Mouse (Mus musculus) retina, postnatal 1 day (tissue): ENCODE results near the gene Vps52.

Source experiments
- DNase-seq: peaks from one replicate; pipeline ENCODE4 v3.0.0-alpha.2; 2012

Gene Vps52

DNA sequence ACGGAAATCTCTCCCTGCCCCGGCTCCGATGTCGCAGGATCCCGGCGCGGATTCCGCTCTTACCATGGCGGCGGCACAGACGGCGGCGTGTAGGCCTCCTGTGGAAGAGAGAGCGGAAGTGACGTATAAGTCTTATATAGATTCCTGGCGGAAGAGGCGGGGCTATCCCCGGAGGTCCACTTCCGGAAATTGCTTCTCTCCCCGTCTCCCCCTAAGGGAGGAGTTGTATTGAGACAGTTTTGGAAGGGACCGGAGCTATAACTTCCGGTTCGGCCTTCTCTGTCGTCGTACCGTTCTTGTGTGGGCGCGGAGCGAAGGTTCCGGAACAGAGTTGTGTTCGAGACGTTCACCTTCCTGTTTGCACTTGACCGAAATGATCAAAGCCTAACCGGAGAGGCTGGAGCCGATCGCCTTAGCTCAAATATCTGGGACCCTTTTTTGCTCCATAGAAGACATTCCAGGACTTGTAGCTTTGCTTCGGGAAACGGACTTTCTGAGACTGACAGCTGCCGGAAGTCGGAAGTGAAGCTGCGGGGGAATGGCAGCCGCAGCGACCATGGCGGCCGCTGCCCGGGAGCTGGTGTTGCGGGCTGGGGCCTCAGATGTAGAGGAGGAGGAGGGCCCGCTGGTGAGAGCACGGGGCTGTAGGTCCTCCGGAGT is at the start of gene Vps52, which contains the start of gene Rps18:
Vps52 (plus strand) TSS at position 258 of the 660 bp plus-strand sequence.
Rps18 (minus strand) TSS at position 447 of the 660 bp plus-strand sequence.
- DNase-seq = peak; percentile 99

DNA sequence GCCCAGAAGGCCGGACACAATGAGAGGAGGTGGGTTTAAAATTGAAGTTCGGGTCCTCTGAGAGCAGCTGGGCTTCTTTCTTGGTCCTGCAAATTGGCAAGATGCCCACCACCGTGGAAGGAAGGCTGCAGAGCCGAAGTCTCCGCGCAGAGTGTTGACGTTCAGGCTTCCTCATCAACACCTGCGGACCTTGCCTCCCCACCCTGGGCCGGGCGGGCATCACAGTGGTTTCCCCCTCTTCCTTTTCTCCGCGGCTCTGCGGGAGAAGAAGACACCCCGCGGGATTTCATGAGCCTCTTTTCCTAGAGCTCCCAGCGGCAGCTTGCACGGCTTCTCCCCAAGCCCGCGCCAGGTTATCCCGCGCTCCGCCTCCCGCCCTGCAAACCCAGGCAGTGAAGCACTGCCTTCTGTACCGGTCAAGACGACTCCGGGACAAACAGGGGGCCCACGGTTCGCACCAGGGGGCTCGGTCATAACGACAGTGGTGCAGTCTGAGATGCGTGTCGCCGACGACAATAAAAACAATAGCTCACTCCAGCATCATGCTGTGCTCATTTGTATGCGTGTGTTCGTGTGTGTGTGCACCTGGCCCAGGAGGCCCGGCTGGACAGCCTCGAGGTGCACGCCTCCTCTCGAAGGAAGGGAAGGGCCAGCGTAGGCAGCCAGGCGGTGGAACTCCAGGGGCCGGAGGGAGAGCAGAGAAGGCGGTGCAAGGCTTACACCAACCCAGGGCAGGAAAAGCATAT is 47.1 kb upstream of the Vps52 start:
- DNase-seq = peak; percentile 53

DNA sequence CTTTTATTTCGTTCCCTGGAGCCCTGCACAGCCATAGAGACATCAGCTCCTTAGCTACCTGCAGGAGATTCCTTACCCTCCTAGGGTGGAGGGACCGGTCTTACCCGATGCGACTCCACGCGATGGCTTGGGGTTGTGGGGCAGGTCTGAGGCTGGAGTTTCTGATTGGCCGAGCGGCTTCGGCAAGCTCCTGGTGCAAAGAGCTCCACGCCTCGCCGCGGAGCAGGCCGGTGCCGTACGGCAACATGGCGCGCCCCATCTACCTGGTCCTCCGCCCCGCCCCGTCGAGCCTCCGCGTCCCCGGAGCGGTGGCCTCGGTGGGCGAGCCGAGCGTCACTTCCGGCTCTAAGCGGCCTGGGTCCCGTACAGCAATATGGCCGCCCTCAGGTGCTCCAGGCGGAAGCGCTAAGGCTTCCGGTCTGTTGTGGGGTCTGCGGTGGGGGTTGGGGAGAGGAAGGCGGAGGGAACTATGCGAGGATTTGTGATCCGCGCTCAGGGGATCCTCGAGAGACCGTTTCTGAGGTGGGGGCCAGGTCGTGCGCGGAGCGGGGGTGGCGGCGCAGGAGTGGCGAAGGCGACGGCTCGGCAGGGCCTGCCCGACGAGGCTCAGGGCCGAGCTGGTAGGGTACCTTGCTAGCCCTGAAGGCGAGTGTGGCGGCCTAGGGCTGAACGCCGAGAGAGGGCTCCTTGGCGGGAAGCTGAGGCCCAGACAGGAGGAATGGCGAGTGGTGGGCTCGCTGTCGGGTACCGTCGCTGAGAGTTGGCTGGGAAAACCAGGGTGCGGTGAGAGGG is 46.3 kb upstream of the Vps52 start, which contains the start of gene Daxx:
Daxx (plus strand) TSS at position 338 of the 792 bp plus-strand sequence.
- DNase-seq = peak; percentile 99

DNA sequence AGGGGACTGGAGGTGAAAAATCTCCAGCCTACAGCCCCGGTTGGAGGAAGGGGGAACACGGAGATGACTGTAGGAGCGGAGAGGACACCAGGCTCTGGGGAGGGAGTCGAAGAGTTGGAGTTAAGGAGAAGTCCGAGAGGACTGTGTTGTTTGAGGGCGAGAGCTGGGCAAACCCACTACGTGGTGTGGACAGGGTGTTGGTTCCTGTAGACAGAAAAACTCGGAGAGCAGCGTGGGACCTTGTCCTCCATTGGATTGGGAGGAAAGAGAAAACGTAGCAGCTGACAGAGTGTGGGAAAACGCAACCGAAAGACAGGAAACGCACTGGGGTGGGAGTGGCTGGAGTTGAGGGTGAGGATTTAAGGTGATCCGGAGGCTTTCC is 45.8 kb upstream of the Vps52 start:
- DNase-seq = no peak

DNA sequence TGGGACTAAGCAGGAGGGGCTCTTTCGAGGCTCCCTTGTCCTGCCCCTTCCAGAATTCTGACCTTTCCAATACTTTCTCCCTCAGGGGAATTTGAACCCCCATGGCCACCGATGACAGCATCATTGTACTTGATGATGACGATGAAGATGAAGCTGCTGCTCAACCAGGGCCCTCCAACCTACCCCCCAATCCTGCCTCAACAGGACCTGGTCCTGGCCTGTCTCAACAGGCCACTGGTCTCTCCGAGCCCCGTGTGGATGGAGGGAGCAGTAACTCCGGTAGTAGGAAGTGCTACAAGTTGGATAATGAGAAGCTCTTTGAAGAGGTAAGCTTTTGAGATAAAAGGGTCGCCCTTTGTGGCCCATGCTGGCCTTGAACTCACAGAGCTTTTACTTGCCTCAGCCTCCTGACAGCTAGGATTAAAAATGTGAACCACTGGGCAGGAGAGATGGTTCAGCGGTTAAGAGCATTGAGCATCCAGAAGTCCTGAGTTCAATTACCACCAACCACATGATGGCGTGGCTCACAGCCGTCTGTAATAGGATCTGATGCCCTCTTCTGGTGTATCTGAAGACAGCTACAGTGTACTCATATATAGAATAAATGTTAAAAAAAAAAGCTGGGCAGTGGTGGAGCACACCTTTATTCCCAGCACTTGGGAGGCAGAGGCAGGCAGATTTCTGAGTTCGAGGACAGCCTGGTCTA is 45.1 kb upstream of the Vps52 start:
- DNase-seq = no peak

DNA sequence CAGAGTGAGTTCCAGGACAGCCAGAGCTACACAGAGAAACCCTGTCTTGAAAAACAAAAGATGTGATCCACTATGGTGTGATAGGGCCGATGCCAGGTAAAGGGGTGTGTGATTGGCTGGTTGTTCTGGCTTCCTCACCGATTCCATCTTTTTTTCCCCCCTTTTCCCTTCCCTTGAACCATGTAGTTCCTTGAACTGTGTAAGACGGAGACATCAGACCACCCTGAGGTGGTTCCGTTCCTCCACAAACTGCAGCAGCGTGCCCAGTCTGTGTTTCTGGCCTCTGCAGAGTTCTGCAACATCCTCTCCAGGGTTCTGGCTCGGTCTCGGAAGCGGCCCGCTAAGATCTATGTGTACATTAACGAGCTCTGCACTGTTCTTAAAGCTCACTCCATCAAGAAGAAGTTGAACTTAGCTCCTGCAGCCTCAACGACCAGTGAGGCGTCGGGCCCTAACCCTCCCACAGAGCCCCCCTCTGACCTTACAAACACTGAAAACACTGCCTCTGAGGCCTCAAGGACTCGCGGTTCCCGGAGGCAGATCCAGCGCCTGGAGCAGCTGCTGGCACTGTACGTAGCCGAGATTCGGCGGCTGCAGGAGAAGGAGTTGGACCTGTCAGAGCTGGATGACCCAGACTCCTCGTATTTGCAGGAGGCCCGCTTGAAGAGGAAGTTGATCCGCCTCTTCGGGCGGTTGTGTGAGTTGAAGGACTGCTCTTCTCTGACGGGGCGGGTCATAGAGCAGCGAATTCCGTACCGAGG is 44.4 kb upstream of the Vps52 start:
- DNase-seq = no peak

DNA sequence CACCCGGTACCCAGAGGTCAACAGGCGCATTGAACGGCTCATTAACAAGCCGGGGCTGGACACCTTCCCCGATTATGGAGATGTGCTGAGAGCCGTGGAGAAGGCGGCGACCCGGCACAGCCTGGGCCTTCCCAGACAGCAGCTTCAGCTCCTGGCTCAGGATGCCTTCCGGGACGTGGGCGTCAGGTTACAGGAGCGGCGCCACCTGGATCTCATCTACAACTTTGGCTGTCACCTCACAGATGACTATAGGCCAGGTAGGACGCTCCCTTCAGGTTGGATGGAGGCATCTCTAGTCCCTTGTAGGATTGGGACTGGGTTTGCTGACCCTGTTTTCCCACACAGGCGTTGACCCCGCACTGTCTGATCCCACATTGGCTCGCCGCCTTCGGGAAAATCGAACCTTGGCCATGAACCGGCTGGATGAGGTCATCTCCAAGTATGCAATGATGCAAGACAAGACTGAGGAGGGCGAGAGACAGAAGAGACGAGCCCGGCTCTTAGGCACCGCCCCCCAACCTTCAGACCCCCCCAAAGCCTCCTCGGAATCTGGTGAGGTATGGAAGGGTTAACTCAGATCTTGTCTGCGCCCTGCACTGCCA is 43.7 kb upstream of the Vps52 start:
- DNase-seq = no peak

DNA sequence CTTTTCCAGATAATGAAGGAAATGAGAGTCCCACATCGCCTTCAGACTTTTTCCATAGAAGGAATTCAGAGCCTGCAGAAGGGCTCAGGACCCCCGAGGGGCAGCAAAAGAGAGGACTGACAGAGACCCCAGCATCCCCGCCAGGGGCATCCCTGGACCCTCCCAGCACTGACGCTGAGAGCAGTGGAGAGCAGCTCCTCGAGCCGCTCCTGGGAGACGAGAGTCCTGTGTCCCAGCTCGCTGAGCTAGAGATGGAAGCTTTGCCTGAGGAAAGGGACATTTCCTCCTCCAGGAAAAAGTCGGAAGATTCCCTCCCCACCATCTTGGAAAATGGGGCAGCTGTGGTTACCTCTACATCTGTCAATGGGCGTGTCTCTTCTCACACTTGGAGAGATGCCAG is 42.3 kb upstream of the Vps52 start:
- no peak for DNase-seq

DNA sequence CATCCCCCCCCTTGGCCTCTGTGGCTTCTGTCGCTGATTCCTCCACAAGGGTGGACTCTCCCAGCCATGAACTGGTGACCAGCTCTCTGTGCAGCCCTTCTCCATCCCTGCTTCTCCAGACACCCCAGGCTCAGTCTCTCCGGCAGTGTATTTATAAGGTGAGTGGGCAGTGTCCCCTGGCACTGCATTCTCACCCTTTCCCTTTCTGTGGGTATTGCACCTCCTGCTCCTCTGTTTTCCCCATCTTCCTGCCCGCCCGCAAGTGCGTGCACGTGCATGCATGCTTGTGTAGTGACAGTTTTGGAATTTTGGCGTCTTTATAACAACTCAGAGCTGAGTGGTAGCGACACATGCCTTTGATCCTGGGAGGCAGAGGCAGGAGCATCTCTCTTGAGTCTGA is 41.7 kb upstream of the Vps52 start:
- DNase-seq = no peak

DNA sequence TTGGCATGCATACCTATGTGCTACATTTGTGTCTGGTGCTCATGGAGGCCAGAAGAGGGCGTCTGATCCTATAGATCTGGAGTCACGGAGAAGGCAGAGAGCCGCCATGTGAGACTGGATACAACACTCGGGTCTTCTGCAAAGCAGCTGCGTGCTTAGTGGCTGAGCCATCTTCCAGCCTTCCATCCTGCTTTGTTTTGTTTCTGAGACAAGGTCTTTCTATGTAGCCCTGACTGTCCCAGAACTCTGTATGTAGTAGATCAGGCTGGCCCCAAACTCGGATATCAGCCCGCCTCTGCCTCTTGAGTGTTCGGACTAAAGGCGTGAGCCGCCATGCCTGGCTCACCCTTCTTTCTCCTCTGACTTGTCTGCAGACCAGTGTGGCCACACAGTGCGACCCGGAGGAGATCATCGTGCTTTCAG is 40.6 kb upstream of the Vps52 start:
- DNase-seq = peak; percentile 36

DNA sequence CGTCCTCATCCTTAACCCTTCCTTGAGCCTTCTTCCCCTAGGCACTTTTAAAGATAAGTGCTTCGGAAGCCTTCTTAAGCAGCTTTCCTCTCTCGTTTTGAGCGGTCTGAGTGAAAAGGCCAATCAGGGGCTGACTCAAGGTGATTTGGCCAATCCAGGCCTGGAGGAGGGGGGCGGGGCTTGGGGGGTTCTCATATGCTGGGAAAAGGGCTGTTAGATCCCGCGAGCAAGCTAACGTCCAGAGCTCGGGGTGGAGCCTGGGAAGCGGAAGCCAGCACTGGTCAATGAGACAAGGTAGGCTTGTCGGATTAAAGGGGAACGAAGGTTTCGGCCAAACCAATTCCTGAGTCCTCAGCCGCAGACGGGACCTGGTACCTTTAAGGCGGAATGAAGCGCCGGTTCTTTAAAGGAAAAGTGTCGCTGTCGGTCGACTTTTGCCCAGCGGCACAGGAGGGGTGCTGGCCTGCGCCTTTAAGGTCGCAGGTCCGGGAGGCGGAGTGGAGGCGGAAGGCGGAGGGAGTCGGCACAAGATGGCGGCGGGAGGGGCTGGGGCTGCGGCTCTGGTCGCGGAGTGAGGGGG is 39.9 kb upstream of the Vps52 start, which contains the start of the genes Tapbp and Zbtb22:
Tapbp (plus strand) TSS at position 229 of the 580 bp plus-strand sequence.
Zbtb22 (plus strand) TSS at position 234 of the 580 bp plus-strand sequence.
- peak; percentile 100 for DNase-seq

DNA sequence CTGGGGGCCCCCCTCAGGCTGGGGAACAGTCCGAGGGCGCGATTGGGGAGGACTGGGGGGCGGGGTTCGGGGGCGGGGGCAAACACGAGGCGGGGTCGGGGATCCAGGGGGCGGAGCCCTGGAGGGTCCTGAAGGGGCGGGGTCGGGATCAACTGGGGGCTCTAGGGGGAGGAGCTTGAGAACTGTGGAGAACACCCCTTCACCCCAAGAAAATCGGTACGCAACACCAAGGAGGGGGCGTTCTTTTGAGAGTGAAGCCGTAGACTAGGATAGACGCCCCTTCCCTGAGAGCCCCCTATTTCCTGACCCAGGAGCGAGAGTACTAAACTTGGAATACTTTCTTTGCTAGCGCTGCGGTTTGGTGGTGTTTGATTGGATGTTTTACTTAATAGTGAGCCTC is 39.3 kb upstream of the Vps52 start:
- DNase-seq = no peak

DNA sequence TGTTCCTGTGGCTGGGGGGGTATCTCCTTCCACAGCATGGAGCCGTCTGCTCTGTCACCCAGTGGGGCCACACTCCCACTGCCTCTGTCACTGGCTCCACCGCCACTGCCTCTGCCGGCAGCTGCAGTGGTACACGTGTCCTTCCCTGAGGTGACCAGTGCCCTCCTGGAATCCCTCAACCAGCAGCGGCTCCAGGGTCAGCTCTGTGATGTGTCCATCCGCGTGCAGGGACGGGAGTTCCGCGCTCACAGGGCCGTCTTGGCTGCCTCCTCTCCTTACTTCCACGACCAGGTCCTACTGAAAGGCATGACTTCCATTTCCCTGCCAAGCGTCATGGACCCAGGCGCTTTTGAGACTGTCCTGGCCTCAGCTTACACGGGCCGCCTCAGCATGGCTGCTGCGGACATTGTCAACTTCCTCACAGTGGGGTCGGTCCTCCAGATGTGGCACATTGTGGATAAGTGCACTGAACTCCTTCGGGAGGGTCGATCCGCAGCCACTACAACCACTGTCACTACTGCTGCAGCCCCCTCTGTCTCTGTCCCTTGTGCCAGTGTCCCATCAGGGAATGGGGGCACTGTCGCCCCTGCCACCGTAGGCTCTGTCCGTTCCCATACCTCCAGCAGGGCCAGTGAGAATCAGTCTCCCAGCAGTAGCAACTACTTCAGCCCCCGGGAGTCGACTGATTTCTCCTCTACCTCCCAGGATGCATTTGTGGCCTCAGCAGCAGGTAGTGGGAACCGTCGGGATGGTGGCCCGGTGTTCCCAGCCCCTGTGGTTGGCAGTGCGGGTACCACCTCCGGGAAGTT is 38.6 kb upstream of the Vps52 start:
- peak; percentile 21 for DNase-seq

DNA sequence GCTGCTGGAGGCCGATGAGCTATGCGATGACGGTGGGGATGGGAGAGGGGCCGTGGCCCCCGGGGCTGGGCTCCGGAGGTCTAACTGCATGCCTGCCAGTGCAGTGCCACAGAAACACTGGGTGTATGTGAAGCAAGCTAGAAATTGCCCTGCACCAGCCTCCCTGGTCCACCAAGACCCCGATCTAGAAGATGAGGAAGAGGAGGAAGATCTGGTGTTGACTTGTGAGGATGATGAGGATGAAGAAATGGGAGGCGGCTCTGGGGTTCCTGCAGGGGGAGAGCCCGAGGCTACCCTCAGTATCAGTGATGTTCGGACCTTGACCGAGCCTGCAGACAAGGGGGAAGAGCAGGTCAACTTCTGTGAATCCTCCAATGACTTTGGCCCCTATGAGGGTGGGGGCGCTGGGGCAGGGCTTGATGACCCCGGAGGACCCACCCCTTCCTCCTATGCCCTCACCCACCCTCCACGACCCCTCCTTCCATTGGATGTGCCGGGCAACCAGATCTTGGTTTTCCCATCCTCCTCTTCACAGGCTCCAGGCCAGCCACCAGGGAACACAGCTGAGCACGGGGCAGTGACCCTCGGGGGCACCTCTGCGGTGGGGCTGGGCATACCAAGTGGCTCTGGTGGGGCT is 37.8 kb upstream of the Vps52 start:
- DNase-seq = no peak

DNA sequence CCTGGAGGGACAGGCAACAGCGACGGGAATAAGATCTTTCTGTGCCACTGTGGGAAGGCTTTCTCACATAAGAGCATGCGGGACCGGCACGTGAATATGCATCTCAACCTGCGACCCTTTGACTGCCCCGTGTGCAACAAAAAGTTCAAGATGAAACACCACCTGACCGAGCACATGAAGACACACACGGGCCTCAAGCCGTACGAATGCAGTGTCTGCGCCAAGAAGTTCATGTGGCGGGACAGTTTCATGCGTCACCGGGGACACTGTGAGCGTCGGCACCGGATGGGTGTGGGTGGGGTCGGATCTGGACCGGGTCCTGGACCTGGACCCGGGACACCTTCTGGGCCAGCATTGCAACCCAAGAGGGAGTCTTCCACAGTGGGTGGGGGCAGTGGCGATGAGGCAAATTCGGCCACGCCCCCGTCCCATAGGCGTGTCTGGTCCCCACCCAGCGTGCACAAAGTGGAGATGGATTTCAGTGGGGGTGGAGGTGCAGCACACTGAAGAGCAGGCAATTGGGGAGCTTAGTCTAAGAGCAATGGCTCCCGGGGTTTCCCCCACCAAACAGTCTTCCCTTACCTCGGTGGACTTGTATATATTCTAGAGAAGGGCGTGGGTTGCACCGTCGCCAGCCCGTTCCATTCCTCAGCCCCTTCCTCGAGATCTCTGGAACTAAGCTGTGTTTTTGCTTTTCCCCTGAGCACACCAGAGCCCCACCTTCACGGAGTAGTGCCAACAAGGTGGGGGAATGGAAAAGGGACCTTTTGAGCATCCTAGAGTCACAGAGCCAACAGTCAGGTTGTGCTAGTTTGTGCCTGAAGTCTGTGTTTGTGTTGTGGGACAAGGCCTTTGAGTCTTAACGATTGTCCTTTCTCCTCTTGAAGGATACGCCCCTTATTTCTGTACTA is 37.1 kb upstream of the Vps52 start:
- DNase-seq = no peak

DNA sequence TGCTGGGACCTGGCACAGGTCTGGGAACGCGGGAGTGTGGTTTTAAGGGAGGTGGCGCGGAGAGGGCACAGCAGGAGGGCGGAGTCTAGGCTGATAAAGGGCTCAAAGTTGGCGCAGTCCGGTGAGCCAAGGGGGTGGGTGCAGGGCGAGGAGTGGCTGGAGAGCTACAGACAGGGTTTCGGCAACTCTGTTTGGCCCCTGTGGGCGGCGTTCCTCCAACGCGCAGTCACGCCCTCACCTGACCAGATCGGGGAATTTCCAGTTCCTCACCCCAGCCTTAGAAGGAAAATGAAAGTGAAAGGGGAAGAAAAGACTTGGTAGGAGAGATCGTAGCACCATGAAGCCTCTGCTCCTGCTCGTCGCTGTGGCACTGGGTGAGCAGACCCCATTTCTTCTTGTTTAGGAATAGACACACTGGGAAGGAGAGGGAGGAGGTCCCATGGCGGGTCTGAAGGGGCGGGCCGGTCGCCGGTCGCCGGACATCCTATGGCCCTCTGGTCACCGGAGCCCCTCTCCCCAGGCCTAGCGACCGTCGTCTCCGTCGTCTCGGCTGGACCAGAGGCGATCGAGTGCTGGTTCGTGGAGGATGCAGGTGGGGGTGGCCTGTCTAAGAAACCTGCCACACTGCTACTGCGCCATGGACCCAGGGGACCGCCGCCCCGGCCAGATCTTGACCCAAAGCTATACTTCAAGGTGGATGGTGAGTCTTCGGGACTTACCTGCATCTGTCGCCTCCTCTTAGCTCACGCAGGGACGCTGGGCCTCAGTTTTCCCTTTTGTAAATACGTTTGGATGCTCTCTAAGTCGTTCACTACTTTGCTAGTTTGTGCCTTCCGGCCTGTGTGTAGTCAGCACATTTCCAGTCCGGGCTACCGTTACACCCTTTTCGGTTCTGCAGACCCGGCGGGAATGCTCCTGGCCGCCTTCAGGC is 36.0 kb upstream of the Vps52 start:
- peak; percentile 46 for DNase-seq
